Mouse (Mus musculus) CD4-positive, CD25-positive, alpha-beta regulatory T cell, adult 4 months (primary cell): ENCODE results near the gene Mlec. TPM values are rescaled to one million over a fixed set of nuclear protein-coding genes. Genes with fewer than 3 reads are reported as not detected.
A peak's percentile ranks its signal among the peaks of the same experiment; 100 is the strongest.
"Not testable (repeated sequence)": the region's sequence is repeated elsewhere in the genome, so short reads cannot be mapped to it uniquely, and the experiment has no call there.

Experiments
- ATAC-seq: one replicate; pipeline ENCODE4 v1.8.0; 2017
- polyA plus RNA-seq, 2 experiments: library from polyadenylated mRNA; unstranded; fragments of 100-300 nt; shearing (Covaris generic); gene quantifications; one replicate each; pipeline ENCODE4 v1.2.1; 2017

Mlec gene
- polyA plus RNA-seq, 2 experiments from 2014 or later, result 28.9 to 37.0 TPM

DNA sequence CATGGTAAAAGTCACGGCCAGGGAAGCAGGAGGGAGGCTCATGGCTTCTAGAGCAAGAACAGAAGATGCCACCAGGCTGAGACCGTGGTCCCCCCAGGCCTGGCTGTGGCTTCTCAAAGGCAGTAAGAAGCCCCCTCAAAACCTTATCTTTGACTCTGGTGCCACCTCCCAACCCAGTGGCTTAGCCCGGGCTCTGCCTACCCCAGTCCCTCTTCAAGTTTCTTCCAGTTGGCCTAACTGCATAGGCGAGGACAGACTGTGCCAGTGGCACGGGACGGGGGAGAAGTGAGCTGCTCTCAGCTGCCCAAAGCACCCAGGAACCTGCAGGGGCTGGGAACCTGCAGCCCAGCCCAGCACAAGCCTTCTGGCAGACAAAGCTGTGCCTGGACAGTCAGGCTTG is 33.3 kb downstream of the Mlec start:
- no peak for ATAC-seq

- no peak for ATAC-seq
Measured at GRCm38 (mm10) chr5:115120978-115121377, 37.0 kb downstream of the Mlec start.

GRCm38 (mm10) chr5:115118961-115119570 is 38.9 kb downstream of the Mlec start, which contains the start of gene Acads:
TSS of gene Acads (minus strand) at chr5:115119346.
- peak; percentile 96 for ATAC-seq

DNA sequence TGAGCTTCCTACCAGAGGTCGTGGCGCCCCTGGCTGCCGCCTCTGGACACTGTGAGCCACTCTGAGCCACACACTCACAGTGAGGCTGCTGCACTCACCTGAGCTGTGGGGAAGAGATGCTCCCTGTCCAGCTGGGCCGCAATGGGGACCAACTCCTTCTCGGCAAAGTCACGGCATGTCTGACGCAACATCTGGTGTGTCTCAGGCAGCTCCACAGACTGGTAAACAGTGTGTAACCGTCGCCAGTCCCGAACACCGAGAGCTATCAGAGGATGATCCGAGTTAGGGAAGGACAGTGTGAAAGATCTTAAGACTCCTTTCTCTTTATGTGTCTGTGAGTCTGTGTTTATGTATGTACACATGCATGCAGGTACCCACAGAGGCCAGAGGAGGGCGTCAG is 40.5 kb downstream of the Mlec start:
- ATAC-seq, result no peak

DNA sequence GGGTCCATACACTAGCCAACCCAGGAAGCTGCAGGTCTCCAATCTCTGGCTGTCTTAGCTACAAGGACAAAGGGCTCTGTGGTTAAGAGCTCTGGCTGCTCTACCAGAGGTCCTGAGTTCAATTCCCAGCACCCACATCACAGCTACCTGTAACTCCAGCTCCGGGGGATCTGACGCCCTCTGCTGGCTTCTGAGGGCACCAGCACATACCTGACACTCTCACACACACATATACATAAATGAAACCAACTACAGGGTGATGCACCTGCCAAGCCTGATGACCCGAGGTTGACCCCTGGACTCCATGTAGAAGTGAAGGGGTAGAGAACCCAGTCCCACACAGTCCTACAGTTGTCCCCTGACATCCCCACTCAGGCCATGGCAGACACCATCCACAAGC is 41.6 kb downstream of the Mlec start:
- no peak for ATAC-seq

- ATAC-seq, result no peak
Measured at GRCm38 (mm10) chr5:115114501-115114900, 43.5 kb downstream of the Mlec start.

DNA sequence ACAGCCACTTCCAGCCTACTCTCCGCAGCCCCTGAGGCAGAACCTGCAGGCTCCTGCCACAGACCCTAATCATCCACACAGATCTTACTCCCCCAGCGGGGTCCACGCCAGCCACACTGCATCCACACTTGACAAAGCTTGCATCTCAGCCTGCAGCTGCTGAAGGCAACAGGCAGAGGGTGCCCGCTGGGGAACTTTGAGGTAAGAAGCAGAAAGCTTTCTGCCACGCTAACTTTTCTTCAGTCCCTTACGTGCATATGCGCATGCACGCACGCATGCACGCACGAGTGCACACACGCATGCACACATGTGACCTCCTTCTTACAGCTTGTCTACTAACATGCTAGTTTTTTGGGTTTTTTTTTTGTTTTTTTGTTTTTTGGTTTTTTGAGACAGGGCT is 44.7 kb downstream of the Mlec start:
- no peak for ATAC-seq

DNA sequence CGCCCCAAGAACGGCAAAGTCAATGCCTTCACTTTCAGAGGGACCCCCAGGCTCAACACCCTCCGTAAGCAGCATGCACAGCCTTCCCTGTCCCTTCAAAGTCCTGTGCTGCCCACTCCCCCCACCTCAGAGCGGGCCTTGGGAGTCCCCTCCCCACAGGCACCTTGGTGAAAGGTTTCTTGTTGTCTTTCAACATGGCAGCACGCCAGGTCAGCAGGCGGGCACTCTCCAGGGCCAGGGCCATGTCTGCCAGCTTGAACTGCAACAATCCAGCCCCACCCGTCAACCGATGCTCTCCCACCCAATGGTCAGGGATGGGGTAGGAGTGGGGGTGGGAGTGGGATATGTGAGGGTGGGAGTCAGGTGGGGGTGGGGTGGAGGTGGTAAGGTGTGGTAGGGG is 46.8 kb downstream of the Mlec start:
- ATAC-seq, result no peak

DNA sequence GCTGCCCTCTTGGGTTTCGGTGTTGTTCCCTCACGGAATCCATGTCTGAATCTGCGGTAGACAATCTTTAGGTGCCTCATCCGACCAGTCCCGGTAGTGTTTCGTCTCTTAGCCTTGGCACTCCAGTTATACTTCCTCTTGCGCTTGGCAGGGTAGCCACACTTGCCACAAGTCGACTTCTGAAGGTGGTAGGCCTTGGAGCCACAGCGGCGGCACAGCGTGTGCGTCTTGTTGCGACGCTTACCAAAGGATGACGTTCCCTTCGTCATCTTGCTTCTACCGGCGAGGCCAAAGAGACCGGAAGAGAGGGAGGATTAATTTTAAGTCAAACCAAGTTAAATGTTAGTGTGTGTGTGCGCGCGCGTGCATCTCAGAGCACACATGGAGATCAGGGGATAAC is 54.7 kb downstream of the Mlec start:
- not testable (repeated sequence) for ATAC-seq

DNA sequence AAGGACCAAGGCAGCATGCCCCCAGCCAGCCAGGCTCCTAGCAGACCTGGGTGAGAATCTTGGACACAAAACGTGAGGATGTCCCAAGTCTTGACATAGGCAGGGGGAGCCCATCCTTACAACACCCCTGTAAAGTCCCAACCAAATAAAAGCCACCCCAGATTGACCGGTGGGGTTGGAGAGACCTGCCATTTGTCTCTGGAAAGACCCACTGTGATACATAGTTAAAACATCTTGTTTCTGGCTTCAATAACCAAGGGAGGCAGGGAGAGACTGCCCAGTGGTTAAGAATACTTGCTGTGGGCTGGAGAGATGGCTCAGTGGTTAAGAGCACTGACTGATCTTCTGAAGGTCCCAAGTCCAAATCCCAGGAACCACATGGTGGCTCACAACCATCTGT is 55.7 kb downstream of the Mlec start:
- ATAC-seq, result no peak

DNA sequence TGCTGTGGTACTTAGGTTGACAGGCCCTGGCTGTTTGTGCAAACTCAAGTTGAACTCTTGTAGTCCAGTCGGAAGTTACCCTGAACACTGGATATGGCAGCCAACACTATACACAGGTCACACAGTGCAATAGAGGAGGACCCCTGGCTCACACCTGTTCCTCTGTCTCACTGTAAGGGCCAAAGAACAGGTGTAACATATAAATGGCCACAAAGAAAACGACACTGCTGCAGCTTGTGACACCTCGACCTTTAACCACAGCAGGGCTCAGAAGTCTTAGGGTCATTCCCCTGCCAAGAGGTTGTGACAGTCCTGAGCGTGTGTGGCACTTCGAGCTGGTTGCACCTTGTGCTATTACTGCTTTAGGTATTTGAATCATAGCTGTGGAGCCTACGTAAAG is 57.5 kb downstream of the Mlec start:
- ATAC-seq, result no peak

DNA sequence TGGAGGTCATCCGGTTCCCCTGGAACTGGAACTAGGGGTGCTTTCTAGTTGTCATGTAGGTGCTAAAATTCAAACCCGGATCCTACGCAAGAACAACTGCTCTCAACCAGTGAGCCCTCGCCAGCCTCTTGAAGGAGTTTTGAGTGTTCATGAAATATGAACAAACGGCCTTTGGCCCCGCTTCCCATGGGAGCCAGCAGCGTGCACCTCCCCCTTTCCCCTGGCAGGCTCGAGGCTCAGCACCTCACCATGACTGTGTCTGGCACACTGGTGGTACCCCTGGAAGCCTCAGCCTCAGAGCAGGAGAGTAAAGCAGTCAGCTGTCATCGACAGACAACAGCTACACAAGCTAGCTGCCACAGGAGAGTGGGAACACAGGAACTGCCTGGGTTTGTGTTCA is 58.0 kb downstream of the Mlec start:
- ATAC-seq, result no peak

GRCm38 (mm10) chr5:115099530-115099929 is 58.4 kb downstream of the Mlec start:
- no peak for ATAC-seq

DNA sequence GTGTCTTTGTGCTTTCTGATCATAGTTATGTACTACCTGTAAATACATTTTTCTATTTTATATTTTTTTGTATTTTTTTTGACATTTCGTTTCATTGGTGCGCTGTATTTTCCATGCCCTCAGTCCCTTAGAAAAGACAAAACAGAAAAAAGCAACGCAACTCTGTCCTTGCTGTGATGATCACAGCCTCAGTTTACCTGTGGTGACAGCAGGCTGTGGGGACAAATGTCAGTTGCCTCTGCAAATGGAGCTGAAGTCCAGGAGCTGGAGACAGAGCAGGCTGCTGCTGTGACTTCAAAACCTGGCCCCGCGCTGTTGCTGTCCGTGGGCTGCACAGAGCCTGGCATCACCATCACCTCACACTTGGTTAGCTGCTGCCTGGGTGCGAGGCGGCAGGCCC is 59.8 kb downstream of the Mlec start, which contains the start of gene Gm10401:
Gm10401 (minus strand) TSS at position 101 of the 400 bp plus-strand sequence.
- no peak for ATAC-seq

Other genes with a start within 250 kb of the Mlec start
- 1 to 10 TPM; 5.8 to 9.1 TPM for gene Oasl1, start 234.9 kb downstream of the Mlec start, polyA plus RNA-seq
- gene 2210016L21Rik, start 216.0 kb downstream of the Mlec start, polyA plus RNA-seq, result 10 to 100 TPM; 34.5 to 46.3 TPM
- under 1 TPM in 1 of 2 experiments, not detected in 1; 0.09 TPM for gene Hnf1a, start 187.1 kb downstream of the Mlec start, polyA plus RNA-seq
- 10 to 100 TPM; 10.2 to 14.2 TPM for gene Sppl3, start 147.0 kb downstream of the Mlec start, polyA plus RNA-seq
- gene Gm10401, start 59.9 kb downstream of the Mlec start, polyA plus RNA-seq, result 10 to 100 TPM; 15.1 to 18.1 TPM
- 10 to 100 TPM; 10.6 to 28.4 TPM for gene Acads, start 38.8 kb downstream of the Mlec start, polyA plus RNA-seq
- gene Unc119b, start 23.2 kb downstream of the Mlec start, polyA plus RNA-seq, result 10 to 100 TPM; 16.1 to 16.4 TPM
- gene Cabp1, start 36.2 kb upstream of the Mlec start, polyA plus RNA-seq, result not detected
- gene Pop5, start 77.7 kb upstream of the Mlec start, polyA plus RNA-seq, result 100 to 1,000 TPM in 1 of 2 experiments, 10 to 100 TPM in 1; 84.0 to 114 TPM
- 10 to 100 TPM; 30.5 to 36.5 TPM for gene Rnf10, start 114.7 kb upstream of the Mlec start, polyA plus RNA-seq
- 10 to 100 TPM; 32.2 to 43.3 TPM for gene Coq5, start 121.5 kb upstream of the Mlec start, polyA plus RNA-seq
- gene Dynll1, start 142.8 kb upstream of the Mlec start, polyA plus RNA-seq, result 100 to 1,000 TPM; 272 to 484 TPM
- 10 to 100 TPM; 13.9 to 26.3 TPM for gene Srsf9, start 169.0 kb upstream of the Mlec start, polyA plus RNA-seq
- gene Gatc, start 183.0 kb upstream of the Mlec start, polyA plus RNA-seq, result 10 to 100 TPM; 11.8 to 13.6 TPM
- 10 to 100 TPM; 50.6 to 54.3 TPM for gene Triap1, start 183.0 kb upstream of the Mlec start, polyA plus RNA-seq
- gene Cox6a1, start 190.8 kb upstream of the Mlec start, polyA plus RNA-seq, result 100 to 1,000 TPM; 486 to 529 TPM